Mouse (Mus musculus) cerebellum, postnatal 25 days (tissue): Measurements from ENCODE around the gene Sdk1.
A peak's percentile ranks its signal among the peaks of the same experiment; 100 is the strongest.

Experiments
- DNase-seq, 2 experiments: peaks; one replicate each; pipeline ENCODE4 v3.0.0; 2021; ENCODE audit warnings: mixed read lengths in 2 of 2

Sdk1 gene

GRCm38 (mm10) chr5:142150756-142151155 is 909.5 kb downstream of the Sdk1 start:
- no peak for DNase-seq

- peak in 1 of 2 experiments; percentile 58 for DNase-seq
Observed at GRCm38 (mm10) chr5:142156868-142157852, 915.9 kb downstream of the Sdk1 start.

GRCm38 (mm10) chr5:142163483-142163882 is 922.2 kb downstream of the Sdk1 start:
- no peak for DNase-seq

GRCm38 (mm10) chr5:142173636-142174035 is 932.3 kb downstream of the Sdk1 start:
- peak; percentile 93 to 95 for DNase-seq

- no peak for DNase-seq
Observed at GRCm38 (mm10) chr5:142178164-142178563, 936.9 kb downstream of the Sdk1 start.

- DNase-seq: no peak
Observed at GRCm38 (mm10) chr5:142179304-142179703, 938.0 kb downstream of the Sdk1 start.

GRCm38 (mm10) chr5:142181862-142182261 is 940.6 kb downstream of the Sdk1 start:
- DNase-seq: no peak

GRCm38 (mm10) chr5:142188765-142189164 is 947.5 kb downstream of the Sdk1 start:
- no peak for DNase-seq

GRCm38 (mm10) chr5:142209911-142210310 is 968.6 kb downstream of the Sdk1 start:
- DNase-seq: peak in 1 of 2 experiments; percentile 28

- no peak for DNase-seq
Observed at GRCm38 (mm10) chr5:142212252-142212651, 971.0 kb downstream of the Sdk1 start.

- peak; percentile 37 to 57 for DNase-seq
Observed at GRCm38 (mm10) chr5:142215981-142216380, 974.7 kb downstream of the Sdk1 start.

GRCm38 (mm10) chr5:142220851-142221503 is 979.7 kb downstream of the Sdk1 start:
- DNase-seq: peak; percentile 43 to 53

GRCm38 (mm10) chr5:142228957-142229810 is 987.9 kb downstream of the Sdk1 start:
- DNase-seq: no peak

- no peak for DNase-seq
Observed at GRCm38 (mm10) chr5:142229811-142230205, 988.5 kb downstream of the Sdk1 start.

- DNase-seq: no peak
Observed at GRCm38 (mm10) chr5:142240288-142240687, 999.0 kb downstream of the Sdk1 start.

GRCm38 (mm10) chr5:142242597-142242996 is 1001.3 kb downstream of the Sdk1 start:
- DNase-seq: peak in 1 of 2 experiments; percentile 47

- no peak for DNase-seq
Observed at GRCm38 (mm10) chr5:142243069-142243468, 1001.8 kb downstream of the Sdk1 start.

GRCm38 (mm10) chr5:142256231-142256630 is 1014.9 kb downstream of the Sdk1 start:
- DNase-seq: peak in 1 of 2 experiments; percentile 14

- DNase-seq: peak; percentile 69 to 80
Observed at GRCm38 (mm10) chr5:142258716-142259115, 1017.4 kb downstream of the Sdk1 start.

GRCm38 (mm10) chr5:142262060-142262459 is 1020.8 kb downstream of the Sdk1 start:
- DNase-seq: no peak
